Mouse (Mus musculus) midbrain, embryonic 10.5 days (tissue): ENCODE results near the gene Cd2. TPM values are rescaled to one million over a fixed set of nuclear protein-coding genes. Genes with fewer than 3 reads are reported as not detected.
A peak's percentile ranks its signal among the peaks of the same experiment; 100 is the strongest.

Experiments used
- DNase-seq: peaks from one replicate; pipeline ENCODE4 v3.0.0-alpha.2; 2017; ENCODE audit warnings: low spot score
- H3K27ac ChIP-seq: fragments of 300-500 bp; sonication (generic); replicated peaks from 2 replicates; pipeline ENCODE4 v1.5.1; 2016; ENCODE audit warnings: mild to moderate bottlenecking
- H3K27me3 ChIP-seq: fragments of 300-500 bp; sonication (generic); 2 replicates; pipeline ENCODE4 v1.6.1; 2016; ENCODE audit warnings: low read depth, mild to moderate bottlenecking; ENCODE audit not compliant: poor library complexity, severe bottlenecking
- H3K36me3 ChIP-seq: fragments of 300-500 bp; sonication (generic); 2 replicates; pipeline ENCODE4 v1.6.1; 2016; ENCODE audit warnings: mild to moderate bottlenecking, moderate library complexity
- H3K4me1 ChIP-seq: fragments of 300-500 bp; sonication (generic); 2 replicates; pipeline ENCODE4 v1.6.1; 2016
- H3K4me3 ChIP-seq: fragments of 300-500 bp; sonication (generic); 2 replicates; pipeline ENCODE4 v1.5.1; 2016; ENCODE audit warnings: mild to moderate bottlenecking, moderate library complexity
- H3K9me3 ChIP-seq: fragments of 300-500 bp; sonication (generic); replicated peaks from 2 replicates; pipeline ENCODE4 v1.6.1; 2016; ENCODE audit warnings: mild to moderate bottlenecking
- WGBS: fragments of 180-500 bp; shearing (Covaris S2); methylation state at CpG from one replicate; pipeline ENCODE4 v1.1.7; 2016; 5-methylcytosine and 5-hydroxymethylcytosine counted together
- polyA plus RNA-seq: library from polyadenylated mRNA; unstranded; fragments of >200 nt; fragmentation: Nextera tagmentation; extraction: Ambion mirVana; gene quantifications from 2 replicates; pipeline ENCODE4 v1.2.1, GENCODE M21; 2016

Cd2 gene
- polyA plus RNA-seq, 1 experiment from 2014 or later = 0.10 TPM

- Histone ChIP-seq H3K4me3 (no peak overlapping the region), H3K4me1 (peaks cover 32% of the 10 kb centered on the region), H3K9me3 (no peaks in the 10 kb centered on the region), H3K27me3 (peaks cover 24% of the 10 kb centered on the region), H3K27ac (no peak overlapping the region), H3K36me3 (no peaks in the 10 kb centered on the region)
- peak; percentile 77 for DNase-seq
- 19% methylated on average over 8 of the region's 8 CpGs for WGBS
Observed at GRCm38 (mm10) chr3:101304156-101304555, 16.4 kb upstream of the Cd2 start.

DNA sequence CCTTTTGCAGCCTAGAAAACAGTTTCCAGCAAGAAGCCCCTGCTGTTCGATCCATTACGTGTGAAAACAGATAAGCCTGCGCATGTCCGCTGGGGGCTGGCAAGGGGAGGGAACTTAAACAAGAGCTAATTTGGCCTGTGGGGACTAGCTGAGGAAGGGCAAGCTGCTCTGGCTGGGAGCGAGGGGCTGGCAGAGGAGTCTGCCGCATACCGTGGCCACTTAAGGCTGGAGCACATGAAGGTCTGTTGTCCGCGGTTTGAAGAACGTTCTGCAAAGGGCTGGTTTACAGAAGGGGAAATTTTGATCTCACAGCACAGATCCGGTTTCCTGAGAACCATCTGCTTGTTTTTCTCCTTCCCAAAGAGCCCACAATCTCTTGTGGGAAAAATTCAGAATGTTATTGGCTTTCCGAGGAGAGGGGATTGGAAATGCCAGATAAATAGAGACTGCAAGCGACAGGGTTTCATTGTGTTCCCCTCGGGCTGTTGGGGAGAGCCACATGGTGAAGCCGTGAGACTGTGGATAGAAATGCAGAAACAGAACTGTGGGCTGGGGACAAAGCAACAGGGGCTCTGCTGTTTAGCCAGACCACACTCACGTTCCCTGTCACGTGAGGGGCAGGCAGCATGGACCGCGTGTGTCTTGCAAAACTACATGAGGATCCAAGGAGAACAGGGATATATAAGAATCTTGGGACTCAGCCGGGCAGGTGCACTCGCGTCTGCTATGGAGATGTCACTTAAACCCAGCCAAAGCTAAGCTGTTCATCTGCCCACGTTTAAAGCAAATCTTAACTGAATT, 12.7 kb upstream of the Cd2 start:
- H3K27me3 ChIP-seq = peaks cover 36% of the 10 kb centered on the region
- no peaks in the 10 kb centered on the region for H3K9me3 ChIP-seq
- peaks cover 32% of the 10 kb centered on the region for H3K4me1 ChIP-seq
- WGBS = 38% methylated on average over 23 of the region's 23 CpGs
- no peaks in the 10 kb centered on the region for H3K36me3 ChIP-seq
- DNase-seq = peak; percentile 43
- peak overlapping the region; percentile 73 for H3K27ac ChIP-seq
- peak overlapping the region; percentile 28 for H3K4me3 ChIP-seq

GRCm38 (mm10) chr3:101299591-101299990, 11.9 kb upstream of the Cd2 start:
- no peak for DNase-seq
- H3K27me3 ChIP-seq = peaks cover 32% of the 10 kb centered on the region
- H3K27ac ChIP-seq = no peak overlapping the region
- H3K4me1 ChIP-seq = peaks cover 32% of the 10 kb centered on the region
- no peaks in the 10 kb centered on the region for H3K9me3 ChIP-seq
- no peak overlapping the region for H3K4me3 ChIP-seq
- H3K36me3 ChIP-seq = no peaks in the 10 kb centered on the region
- WGBS = 76% methylated on average over 6 of the region's 6 CpGs

DNA sequence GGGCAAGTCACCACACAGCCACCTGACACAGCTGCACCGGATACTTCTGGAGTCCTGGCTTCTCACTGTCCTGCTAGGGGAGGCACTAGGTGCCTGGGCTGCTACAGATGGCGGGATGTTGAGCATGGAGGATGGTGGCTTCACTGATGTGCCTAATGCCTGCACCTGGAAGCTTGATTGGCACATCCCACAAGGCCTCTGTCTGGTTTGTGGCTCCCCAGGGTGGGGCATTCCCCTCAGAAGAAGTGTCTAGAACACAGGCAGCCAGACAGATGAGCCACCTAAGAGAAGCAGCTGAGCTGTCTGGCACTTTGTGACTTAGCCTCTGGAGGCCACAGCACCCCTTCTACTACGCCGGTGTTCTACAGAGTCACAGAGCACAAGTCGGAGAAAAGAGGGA, 9.5 kb upstream of the Cd2 start:
- no peak overlapping the region for H3K27ac ChIP-seq
- no peaks in the 10 kb centered on the region for H3K36me3 ChIP-seq
- H3K4me3 ChIP-seq = no peak overlapping the region
- 89% methylated on average over 5 of the region's 5 CpGs for WGBS
- DNase-seq = no peak
- H3K9me3 ChIP-seq = no peaks in the 10 kb centered on the region
- peaks cover 20% of the 10 kb centered on the region for H3K4me1 ChIP-seq
- H3K27me3 ChIP-seq = peaks cover 29% of the 10 kb centered on the region

DNA sequence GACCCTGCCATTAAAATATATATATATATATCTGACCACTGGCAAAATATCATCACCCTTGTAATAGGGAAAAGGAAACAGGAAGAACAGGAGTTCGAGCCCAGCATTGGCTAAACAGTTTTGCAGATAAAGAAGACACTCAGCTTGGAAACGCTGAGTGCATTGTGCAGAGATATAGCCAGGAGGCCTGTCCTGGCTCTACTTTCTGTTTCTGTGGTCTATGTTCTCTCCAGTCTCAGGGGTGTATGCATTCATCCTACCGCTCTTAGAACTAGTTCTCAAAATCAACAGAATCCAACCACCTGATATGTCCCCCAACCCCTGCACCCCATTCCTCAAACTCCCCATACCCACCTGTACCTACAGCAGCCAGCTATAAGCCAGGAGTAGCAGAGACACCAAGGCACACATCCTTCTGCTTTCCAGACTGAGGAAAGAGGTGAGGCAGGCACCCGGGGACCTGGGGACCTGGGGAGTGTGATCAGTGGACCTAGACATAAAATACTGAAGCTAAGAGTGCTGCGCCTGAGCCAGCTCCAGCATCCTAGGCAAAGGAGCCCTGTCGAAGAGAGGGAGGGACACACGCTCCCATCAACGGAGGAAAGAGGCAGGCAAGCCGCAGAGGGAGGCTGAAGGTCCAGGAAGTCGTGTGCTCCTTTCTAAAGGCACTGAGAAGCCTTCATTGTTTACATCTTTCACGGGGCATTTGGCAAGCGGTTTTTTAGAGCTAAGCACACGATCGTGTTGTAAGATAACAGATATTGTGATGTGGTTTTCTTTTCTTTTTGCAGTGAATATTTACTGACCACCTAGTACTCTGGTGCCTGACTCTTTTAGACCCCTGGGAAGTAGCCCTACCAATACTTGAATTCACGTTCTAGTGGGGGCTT, 8.4 kb upstream of the Cd2 start:
- H3K9me3 ChIP-seq = no peaks in the 10 kb centered on the region
- no peaks in the 10 kb centered on the region for H3K36me3 ChIP-seq
- no peak overlapping the region for H3K27ac ChIP-seq
- peaks cover 20% of the 10 kb centered on the region for H3K4me1 ChIP-seq
- WGBS = 65% methylated on average over 15 of the region's 15 CpGs
- H3K27me3 ChIP-seq = peaks cover 24% of the 10 kb centered on the region
- no peak overlapping the region for H3K4me3 ChIP-seq
- no peak for DNase-seq

DNA sequence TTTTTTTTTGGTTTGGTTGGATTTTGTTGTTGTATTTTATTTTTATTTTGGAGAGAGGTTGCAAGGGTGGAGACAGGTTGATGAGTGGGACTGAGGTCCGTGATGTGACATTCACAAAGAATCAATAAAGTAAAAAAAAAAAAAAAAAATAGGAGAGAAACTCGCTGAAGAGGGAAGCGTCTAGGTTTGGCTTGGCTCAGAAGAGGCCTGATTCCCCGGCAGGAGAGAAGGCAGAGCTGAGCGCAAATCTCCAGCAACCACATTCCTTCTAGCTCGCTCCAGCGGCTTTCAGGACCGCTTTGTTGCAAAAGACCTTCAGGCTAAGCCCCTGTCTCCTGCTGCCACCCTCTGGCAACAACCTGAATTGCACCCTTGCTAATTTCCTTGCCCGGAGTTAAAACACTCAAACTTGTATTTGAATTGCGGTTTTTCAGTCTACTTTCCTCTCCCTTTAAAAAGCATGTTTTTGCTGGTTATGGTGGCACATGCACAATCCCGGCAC, 7.7 kb upstream of the Cd2 start:
- no peak overlapping the region for H3K4me3 ChIP-seq
- WGBS = 7% methylated on average over 11 of the region's 11 CpGs
- H3K36me3 ChIP-seq = no peaks in the 10 kb centered on the region
- H3K4me1 ChIP-seq = peaks cover 12% of the 10 kb centered on the region
- H3K9me3 ChIP-seq = no peaks in the 10 kb centered on the region
- peak; percentile 88 for DNase-seq
- H3K27me3 ChIP-seq = peaks cover 18% of the 10 kb centered on the region; the same call in 1 of the 2 replicates
- no peak overlapping the region for H3K27ac ChIP-seq

DNA sequence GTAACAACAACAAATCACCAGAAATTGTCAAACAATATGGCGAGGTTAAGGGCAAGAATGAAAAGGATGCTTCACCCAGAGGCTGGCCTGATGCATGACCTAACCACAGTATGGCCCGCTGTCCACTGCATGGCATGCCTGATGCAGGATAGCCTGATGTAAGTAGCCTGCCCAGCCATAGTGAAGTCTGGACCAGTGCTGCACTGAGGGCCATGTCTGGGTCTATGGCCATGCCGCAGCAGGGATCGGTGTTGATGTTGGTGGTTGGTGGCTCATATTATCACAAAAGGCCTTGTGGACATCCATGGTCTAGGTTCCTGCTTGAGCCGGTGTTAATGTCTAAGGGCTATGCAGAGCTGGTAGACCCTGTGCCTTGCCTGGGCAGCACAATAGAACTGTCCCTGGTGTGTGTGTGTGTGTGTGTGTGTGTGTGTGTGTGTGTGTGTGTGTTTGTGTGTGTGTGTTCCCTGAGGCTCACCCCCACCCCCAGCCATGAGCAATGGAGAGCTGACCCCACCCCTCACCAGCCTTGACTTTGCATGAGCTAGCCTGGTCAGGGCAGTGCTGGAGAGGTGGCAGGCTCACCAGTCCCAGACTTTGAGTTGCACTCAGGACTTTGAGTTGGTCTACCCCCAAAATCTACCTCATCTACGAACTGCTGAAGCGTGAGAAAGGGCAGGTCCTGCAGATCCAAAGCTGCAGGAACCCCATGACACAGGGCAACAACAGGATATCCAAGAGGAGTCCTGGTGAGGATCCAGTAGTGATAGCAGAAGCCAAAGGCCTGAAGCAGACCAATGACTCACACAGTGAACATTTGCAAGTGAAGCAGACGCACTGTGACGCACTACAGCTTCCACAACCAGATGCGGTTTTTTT, 7.0 kb upstream of the Cd2 start:
- H3K4me3 ChIP-seq = no peak overlapping the region
- peaks cover 5% of the 10 kb centered on the region for H3K4me1 ChIP-seq
- no peaks in the 10 kb centered on the region for H3K36me3 ChIP-seq
- H3K9me3 ChIP-seq = no peaks in the 10 kb centered on the region
- peaks cover 18% of the 10 kb centered on the region; the same call in 1 of the 2 replicates for H3K27me3 ChIP-seq
- 78% methylated on average over 10 of the region's 10 CpGs for WGBS
- no peak for DNase-seq
- H3K27ac ChIP-seq = 0 out of 2 replicates have a peak overlapping the region, but pooled peaks have one; percentile 46

DNA sequence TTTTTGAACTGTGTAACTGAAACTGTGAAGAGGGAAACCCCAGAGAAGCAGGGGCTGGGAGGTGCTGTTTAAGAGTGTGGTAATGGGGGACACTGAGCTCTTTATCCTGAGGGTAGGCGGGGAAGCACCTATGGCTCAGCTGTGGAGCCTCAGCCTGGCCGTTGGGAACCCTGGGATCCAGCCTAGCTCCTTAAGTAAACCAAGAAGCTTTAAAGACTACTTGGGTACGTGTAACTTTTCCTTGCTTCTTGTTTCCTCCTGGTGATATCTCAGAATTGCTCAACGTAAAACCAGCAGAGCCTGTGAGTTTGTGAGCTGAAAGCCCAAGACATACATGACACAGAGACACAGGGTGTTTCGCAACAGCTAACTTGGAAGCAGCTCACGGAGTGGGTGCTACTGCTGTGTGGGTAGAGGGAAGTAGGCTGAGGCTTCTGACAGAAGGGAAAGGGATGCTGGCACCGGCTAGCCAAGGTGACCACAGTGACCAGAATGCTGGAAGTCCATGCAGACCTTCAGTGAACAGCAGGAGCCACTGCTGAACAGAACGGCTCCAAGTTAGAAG, 5.9 kb upstream of the Cd2 start:
- Histone ChIP-seq H3K9me3 (no peaks in the 10 kb centered on the region), H3K36me3 (no peaks in the 10 kb centered on the region), H3K4me1 (peaks cover 3% of the 10 kb centered on the region; the same call in 1 of the 2 replicates), H3K27ac (no peak overlapping the region), H3K4me3 (no peak overlapping the region), H3K27me3 (peaks cover 18% of the 10 kb centered on the region; the same call in 1 of the 2 replicates)
- no peak for DNase-seq
- WGBS = 87% methylated on average over 8 of the region's 8 CpGs

DNA sequence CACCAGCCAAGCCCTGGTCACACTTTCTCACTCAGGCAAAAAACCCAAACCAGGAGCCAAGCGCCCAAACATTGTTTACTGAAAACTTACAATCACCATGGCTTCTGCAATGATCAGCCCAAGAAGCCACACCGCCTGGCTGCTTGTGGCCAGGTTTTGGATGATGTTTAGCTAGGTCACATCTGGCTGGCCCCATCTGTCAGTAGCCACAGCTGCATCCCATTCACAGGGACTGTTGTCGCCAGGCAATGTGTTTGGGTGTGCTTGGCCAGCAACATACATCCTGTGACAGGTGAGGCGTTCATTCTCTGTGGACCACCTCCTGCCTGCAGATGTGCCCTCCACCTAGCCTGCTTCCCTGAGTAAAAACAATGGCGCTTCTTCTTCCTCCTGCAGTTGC, 4.9 kb upstream of the Cd2 start:
- Histone ChIP-seq H3K9me3 (no peaks in the 10 kb centered on the region), H3K36me3 (no peaks in the 10 kb centered on the region), H3K27me3 (peaks cover 18% of the 10 kb centered on the region; the same call in 1 of the 2 replicates), H3K4me1 (peaks cover 6% of the 10 kb centered on the region; the same call in 1 of the 2 replicates), H3K4me3 (no peak overlapping the region), H3K27ac (no peak overlapping the region)
- DNase-seq = no peak
- WGBS = 86% methylated on average over 5 of the region's 5 CpGs

DNA sequence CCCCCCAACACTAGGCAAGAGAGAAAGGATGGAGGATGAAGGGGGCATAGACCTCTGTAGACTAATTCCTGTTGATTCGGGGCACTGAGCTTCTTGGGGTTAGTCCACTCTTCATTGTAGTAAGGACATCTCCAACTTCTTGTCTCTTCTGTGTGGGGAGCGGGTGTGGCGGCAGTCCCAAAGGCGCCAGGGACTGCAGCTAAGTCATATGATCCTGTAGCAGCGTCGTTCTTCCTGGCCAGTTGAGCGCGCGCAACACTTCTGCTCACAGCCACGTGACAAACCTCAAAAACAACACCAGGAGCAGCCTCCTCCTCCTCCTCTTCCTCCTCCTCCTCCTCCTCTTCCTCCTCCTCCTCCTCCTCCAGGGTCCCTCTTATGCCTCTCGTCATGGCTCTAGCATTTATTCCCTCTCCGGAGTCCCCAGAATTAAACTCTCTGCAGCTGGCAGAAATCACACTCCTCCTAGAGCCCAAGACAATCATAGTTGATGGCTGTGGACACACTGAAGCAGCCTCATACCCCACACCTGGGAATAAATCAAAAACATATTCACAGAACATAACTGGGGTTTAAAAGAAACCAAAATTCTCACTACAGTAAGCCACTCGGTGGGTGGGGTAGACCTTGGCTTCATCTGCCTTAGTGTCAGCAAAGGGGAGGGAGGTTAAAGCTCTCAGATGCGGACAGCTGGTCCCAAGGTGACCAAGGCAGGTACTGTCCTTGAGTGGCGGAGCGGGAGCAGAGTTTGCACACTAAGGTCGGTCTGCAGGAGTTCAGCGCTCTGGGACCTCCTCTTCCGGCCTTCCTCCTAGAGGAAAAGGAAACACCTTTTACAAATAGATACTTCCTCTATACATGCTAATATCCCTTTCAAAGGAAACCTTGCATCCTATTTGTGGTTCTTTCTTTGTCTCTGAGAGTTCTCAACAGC, 3.1 kb upstream of the Cd2 start:
- no peaks in the 10 kb centered on the region for H3K9me3 ChIP-seq
- no peak overlapping the region for H3K4me3 ChIP-seq
- H3K27ac ChIP-seq = no peak overlapping the region
- 87% methylated on average over 19 of the region's 19 CpGs for WGBS
- peaks cover 7% of the 10 kb centered on the region; the same call in 1 of the 2 replicates for H3K27me3 ChIP-seq
- DNase-seq = no peak
- peaks cover 6% of the 10 kb centered on the region; the same call in 1 of the 2 replicates for H3K4me1 ChIP-seq
- H3K36me3 ChIP-seq = no peaks in the 10 kb centered on the region

DNA sequence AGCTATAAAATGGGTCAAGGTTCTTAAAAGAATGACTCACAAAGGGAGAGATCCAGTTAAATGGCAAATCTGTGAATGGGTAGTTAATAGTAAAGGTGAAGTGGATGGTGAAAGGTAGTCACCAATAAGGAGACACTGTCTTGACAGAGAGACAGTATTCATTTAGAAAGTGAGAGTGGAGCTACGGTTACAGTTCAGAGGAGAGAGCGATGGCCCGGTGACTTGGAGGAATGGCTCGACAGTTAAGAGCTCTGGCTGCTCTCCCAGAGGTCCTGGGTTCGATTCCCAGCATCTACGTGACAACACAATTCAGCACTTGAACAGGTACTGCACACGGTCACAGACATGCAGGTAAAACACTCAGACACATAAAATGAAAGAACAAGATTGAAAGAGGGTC, 2.3 kb upstream of the Cd2 start:
- DNase-seq = no peak
- Histone ChIP-seq H3K4me3 (no peak overlapping the region), H3K27me3 (peaks cover 6% of the 10 kb centered on the region; the same call in 1 of the 2 replicates), H3K36me3 (no peaks in the 10 kb centered on the region), H3K4me1 (peaks cover 6% of the 10 kb centered on the region; the same call in 1 of the 2 replicates), H3K9me3 (no peaks in the 10 kb centered on the region), H3K27ac (no peak overlapping the region)
- WGBS = 92% methylated on average over 7 of the region's 7 CpGs
